Mouse (Mus musculus) kidney, postnatal 10 days (tissue): ENCODE data around the gene Olfr827.

ENCODE experiments used
- DNase-seq: peaks from one replicate; pipeline ENCODE4 v3.0.0; 2021; ENCODE audit warnings: mixed read lengths

The Olfr827 gene

GRCm38 (mm10) chr10:130214303-130214702 is at the start of gene Olfr827:
TSS of gene Olfr827 (minus strand) at chr10:130214403.
- DNase-seq = no peak

- DNase-seq = no peak
Measured at GRCm38 (mm10) chr10:130263203-130263602, 49.0 kb upstream of the Olfr827 start.

GRCm38 (mm10) chr10:130259483-130259882 is 45.3 kb upstream of the Olfr827 start:
- no peak for DNase-seq

GRCm38 (mm10) chr10:130244271-130244670 is 30.1 kb upstream of the Olfr827 start:
- DNase-seq = no peak

GRCm38 (mm10) chr10:130238318-130239209 is 24.4 kb upstream of the Olfr827 start:
- DNase-seq = no peak

- no peak for DNase-seq
Measured at GRCm38 (mm10) chr10:130234576-130234975, 20.4 kb upstream of the Olfr827 start.

- DNase-seq = no peak
Measured at GRCm38 (mm10) chr10:130232117-130232516, 17.9 kb upstream of the Olfr827 start.

- DNase-seq = no peak
Measured at GRCm38 (mm10) chr10:130229584-130229983, 15.4 kb upstream of the Olfr827 start.

- peak; percentile 54 for DNase-seq
Measured at GRCm38 (mm10) chr10:130228246-130228645, 14.0 kb upstream of the Olfr827 start.

- DNase-seq = no peak
Measured at GRCm38 (mm10) chr10:130225034-130225433, 10.8 kb upstream of the Olfr827 start.

- DNase-seq = no peak
Measured at GRCm38 (mm10) chr10:130184086-130184485, 30.1 kb downstream of the Olfr827 start, which contains the start of gene Olfr826. TSS of gene Olfr826 (minus strand) at chr10:130184186.

- no peak for DNase-seq
Measured at GRCm38 (mm10) chr10:130166666-130167065, 47.5 kb downstream of the Olfr827 start, which contains the start of gene Olfr825. TSS of gene Olfr825 (minus strand) at chr10:130166766.

- DNase-seq = no peak
Measured at GRCm38 (mm10) chr10:130165196-130165595, 49.0 kb downstream of the Olfr827 start.
